Mouse (Mus musculus) stomach, postnatal 0 days (tissue): ENCODE results near the gene Sumf1. TPM values are rescaled to one million over a fixed set of nuclear protein-coding genes. Genes with fewer than 3 reads are reported as not detected.

Experiments used
- ATAC-seq: fragments of 200-750 bp; cut with Nextera tagmentation; 2 replicates; pipeline ENCODE4 v1.8.0; 2017; ENCODE audit not compliant: low FRiP score, low TSS enrichment
- DNase-seq: peaks from one replicate; pipeline ENCODE4 v3.0.0-alpha.2; 2016; ENCODE audit warnings: low spot score
- H3K27ac ChIP-seq: fragments of 300-500 bp; sonication (generic); replicated peaks from 2 replicates; pipeline ENCODE4 v1.5.1; 2014; ENCODE audit warnings: mild to moderate bottlenecking, control low read depth
- H3K27me3 ChIP-seq: fragments of 300-500 bp; sonication (generic); 2 replicates; pipeline ENCODE4 v1.6.1; 2014; ENCODE audit warnings: low read length; ENCODE audit not compliant: control insufficient read depth, insufficient read depth
- H3K36me3 ChIP-seq: fragments of 300-500 bp; sonication (generic); 2 replicates; pipeline ENCODE4 v1.6.1; 2014; ENCODE audit warnings: low read length, mixed read lengths; ENCODE audit not compliant: control insufficient read depth, insufficient read depth
- H3K4me1 ChIP-seq: fragments of 300-500 bp; sonication (generic); replicated peaks from 2 replicates; pipeline ENCODE4 v1.6.1; 2014; ENCODE audit warnings: antibody characterized with exemption; ENCODE audit not compliant: control insufficient read depth, insufficient read depth
- H3K4me2 ChIP-seq: fragments of 300-500 bp; sonication (generic); replicated peaks from 2 replicates; pipeline ENCODE4 v1.6.1; 2014; ENCODE audit warnings: low read depth, mild to moderate bottlenecking, control low read depth, moderate library complexity
- H3K4me3 ChIP-seq: fragments of 300-500 bp; sonication (generic); 2 replicates; pipeline ENCODE4 v1.5.1; 2014; ENCODE audit warnings: low read depth, low read length, control low read depth
- H3K9ac ChIP-seq: fragments of 300-500 bp; sonication (generic); 2 replicates; pipeline ENCODE4 v1.6.1; 2014; ENCODE audit warnings: mild to moderate bottlenecking, low read length, control low read depth, mixed read lengths
- H3K9me3 ChIP-seq: fragments of 300-500 bp; sonication (generic); 2 replicates; pipeline ENCODE4 v1.6.1; 2016; ENCODE audit warnings: low read length; ENCODE audit not compliant: control insufficient read depth
- CTCF ChIP-seq: IDR thresholded peaks from 2 replicates; pipeline ENCODE4 v1.5.1; 2016; ENCODE audit warnings: antibody characterized with exemption, low read depth, mild to moderate bottlenecking, moderate library complexity
- EP300 ChIP-seq: optimal IDR thresholded peaks from 2 replicates; pipeline ENCODE3; 2016; ENCODE audit warnings: antibody characterized with exemption
- WGBS: fragments of 180-500 bp; shearing (Covaris S2); extraction: QIAGEN DNeasy Blood & Tissue Kit; methylation state at CpG from one replicate; pipeline ENCODE4 v1.1.7; 2014; 5-methylcytosine and 5-hydroxymethylcytosine counted together
- polyA plus RNA-seq: library from polyadenylated mRNA; unstranded; fragments of >200 nt; fragmentation: Nextera tagmentation; extraction: Ambion mirVana; gene quantifications from 2 replicates; pipeline ENCODE4 v1.2.1, GENCODE M21; 2015

The Sumf1 gene
- polyA plus RNA-seq, 1 experiment from 2014 or later = 20.0 TPM

DNA sequence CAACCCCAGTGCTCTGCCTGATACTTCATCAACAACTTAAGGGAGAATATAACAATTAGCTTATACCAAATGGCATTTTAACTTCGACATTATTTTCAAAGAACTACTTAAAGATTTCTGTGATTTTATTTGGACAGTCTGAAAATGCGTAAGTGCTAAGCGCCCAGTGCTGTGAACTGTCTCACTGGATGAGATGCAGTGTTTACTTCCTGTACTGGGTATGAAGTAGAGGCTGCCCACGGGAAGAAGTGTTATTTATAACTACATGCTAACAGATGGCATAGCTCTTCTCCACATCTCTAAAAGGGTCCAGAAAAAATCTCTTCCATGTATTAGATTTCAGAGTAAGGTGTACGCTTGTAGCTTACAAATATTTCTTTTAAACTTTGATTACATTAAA lies 54.7 kb downstream of the Sumf1 start:
- WGBS = 76% methylated on average over 5 of the region's 5 CpGs
- no peaks in the 10 kb centered on the region for H3K36me3 ChIP-seq
- H3K27me3 ChIP-seq = no peaks in the 10 kb centered on the region
- no peak overlapping the region for H3K4me3 ChIP-seq
- no peak overlapping the region for H3K9ac ChIP-seq
- TF ChIP-seq CTCF = no peak
- no peak for TF ChIP-seq EP300
- ATAC-seq = no peak
- no peak overlapping the region for H3K27ac ChIP-seq
- H3K9me3 ChIP-seq = no peaks in the 10 kb centered on the region
- H3K4me1 ChIP-seq = no peaks in the 10 kb centered on the region
- DNase-seq = no peak
- no peak overlapping the region for H3K4me2 ChIP-seq

DNA sequence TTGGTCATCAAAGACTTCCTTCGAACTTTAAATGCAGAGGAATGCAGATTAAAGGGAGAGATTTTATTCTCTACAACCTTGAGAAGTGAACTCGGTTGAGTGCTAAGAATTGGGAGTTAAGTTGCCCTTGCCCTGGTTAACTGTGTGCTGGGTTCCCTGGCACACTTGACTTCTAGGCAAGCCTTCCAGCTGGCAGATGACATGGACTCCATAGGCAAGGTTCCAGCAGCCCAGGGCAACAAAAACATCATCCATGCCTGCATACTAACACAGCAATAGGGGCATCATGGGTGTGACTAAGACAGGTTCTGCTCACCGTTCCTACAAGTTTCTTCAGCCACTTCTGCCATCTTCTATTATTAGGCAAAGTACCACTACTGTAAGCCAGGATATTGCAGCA lies 58.8 kb downstream of the Sumf1 start:
- Histone ChIP-seq H3K36me3 (no peaks in the 10 kb centered on the region), H3K4me3 (no peak overlapping the region), H3K9me3 (no peaks in the 10 kb centered on the region), H3K4me2 (no peak overlapping the region), H3K27ac (no peak overlapping the region), H3K27me3 (no peaks in the 10 kb centered on the region), H3K9ac (no peak overlapping the region), H3K4me1 (no peaks in the 10 kb centered on the region)
- ATAC-seq (no peak), DNase-seq (no peak)
- WGBS = 86% methylated on average over 3 of the region's 3 CpGs
- TF ChIP-seq CTCF = no peak
- TF ChIP-seq EP300 = no peak

DNA sequence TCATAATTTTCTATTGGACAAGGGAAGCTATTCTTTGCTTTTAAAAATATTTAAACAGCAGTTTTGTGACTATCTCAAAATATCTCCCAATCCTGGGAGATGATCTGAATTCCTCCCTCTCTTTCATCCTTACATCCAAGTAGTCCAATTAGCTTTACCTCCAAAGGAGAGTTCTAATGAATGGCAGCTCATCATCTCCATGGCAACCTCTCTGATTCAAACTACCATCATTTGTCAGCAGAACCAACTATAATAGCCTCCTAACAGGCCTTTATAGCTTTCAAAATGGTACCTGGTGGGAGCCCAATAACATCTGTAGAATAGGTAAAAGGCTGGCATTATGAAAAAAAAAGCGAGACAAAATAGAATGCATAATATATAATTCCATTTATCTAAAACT lies 59.9 kb downstream of the Sumf1 start:
- Histone ChIP-seq H3K9me3 (no peaks in the 10 kb centered on the region), H3K9ac (no peak overlapping the region), H3K4me1 (no peaks in the 10 kb centered on the region), H3K27ac (no peak overlapping the region), H3K36me3 (no peaks in the 10 kb centered on the region), H3K4me3 (no peak overlapping the region), H3K27me3 (no peaks in the 10 kb centered on the region), H3K4me2 (no peak overlapping the region)
- ATAC-seq (no peak), DNase-seq (no peak)
- 96% methylated on average over 1 of the region's 1 CpGs for WGBS
- no peak for TF ChIP-seq EP300
- TF ChIP-seq CTCF = no peak

DNA sequence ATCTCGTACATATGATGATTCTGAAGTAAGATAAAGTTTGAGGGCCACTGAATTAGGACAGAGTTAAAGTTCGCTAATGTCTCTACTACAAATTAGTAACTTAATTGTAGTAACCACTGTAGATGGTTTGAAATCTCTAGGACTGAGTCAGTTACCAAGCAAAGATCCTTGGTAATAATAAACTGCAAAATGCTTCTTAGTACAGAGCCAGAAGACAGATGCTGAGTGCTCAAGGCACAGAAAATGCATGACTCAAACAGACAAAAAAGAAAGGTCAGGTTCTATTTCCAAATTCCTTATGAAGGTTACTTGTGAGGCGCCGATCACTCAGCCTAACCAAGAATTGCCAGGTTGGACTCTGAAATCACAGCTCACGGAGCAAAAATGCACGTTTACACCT lies 67.5 kb downstream of the Sumf1 start:
- DNase-seq (no peak), ATAC-seq (no peak)
- Histone ChIP-seq H3K4me1 (no peaks in the 10 kb centered on the region), H3K36me3 (no peaks in the 10 kb centered on the region), H3K4me2 (no peak overlapping the region), H3K9me3 (no peaks in the 10 kb centered on the region), H3K27me3 (no peaks in the 10 kb centered on the region), H3K27ac (no peak overlapping the region), H3K4me3 (no peak overlapping the region), H3K9ac (no peak overlapping the region)
- TF ChIP-seq EP300 (no peak), CTCF (no peak)
- 94% methylated on average over 6 of the region's 6 CpGs for WGBS

DNA sequence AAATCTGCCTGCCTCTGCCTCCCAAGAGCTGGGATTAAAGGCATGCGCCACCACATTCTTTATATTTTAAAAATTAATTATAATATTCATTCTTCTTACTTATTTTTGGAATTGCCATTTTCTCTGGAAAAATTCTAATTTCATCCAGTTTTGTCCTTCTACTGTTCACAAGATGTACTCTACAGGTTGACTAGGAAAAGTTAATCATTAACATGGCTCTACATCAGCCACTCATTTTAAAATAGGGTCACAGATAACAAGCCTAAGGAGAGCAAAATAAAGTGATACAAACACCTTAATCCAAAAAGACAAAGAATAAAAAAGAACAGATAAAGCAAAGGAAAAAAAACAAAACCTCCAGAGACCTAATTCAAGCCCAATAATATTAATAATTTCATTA lies 70.4 kb downstream of the Sumf1 start:
- Histone ChIP-seq H3K4me3 (no peak overlapping the region), H3K9ac (no peak overlapping the region), H3K27me3 (no peaks in the 10 kb centered on the region), H3K27ac (no peak overlapping the region), H3K9me3 (no peaks in the 10 kb centered on the region), H3K4me1 (no peaks in the 10 kb centered on the region), H3K4me2 (no peak overlapping the region), H3K36me3 (no peaks in the 10 kb centered on the region)
- ATAC-seq = no peak
- no peak for DNase-seq
- TF ChIP-seq EP300 = no peak
- no peak for TF ChIP-seq CTCF
- 94% methylated on average over 1 of the region's 1 CpGs for WGBS

DNA sequence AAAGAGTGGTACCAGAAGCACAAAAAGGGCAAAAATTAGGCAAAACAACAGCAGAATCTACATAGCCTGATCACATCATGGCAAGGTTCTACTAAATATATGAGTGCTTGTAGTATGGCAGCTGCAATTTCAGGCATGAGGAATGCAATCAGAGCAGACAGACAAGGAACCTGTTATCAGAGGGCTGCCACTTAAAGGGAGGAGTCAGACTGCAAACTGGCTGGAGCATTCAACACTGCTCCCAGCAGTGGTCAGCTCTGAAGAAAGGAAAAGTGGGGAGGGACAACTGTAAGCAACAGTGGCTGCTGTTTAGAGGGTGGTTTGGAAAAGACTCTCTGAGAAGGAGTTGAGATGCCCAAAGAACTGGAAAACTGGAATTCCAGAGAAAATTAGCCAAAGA lies 73.7 kb downstream of the Sumf1 start:
- H3K9me3 ChIP-seq = no peaks in the 10 kb centered on the region
- no peak for ATAC-seq

More for the DNA sequence above, 73.7 kb downstream of the Sumf1 start:
- TF ChIP-seq CTCF (no peak), EP300 (no peak)
- no peak overlapping the region for H3K4me2 ChIP-seq
- H3K27ac ChIP-seq = no peak overlapping the region
- H3K9ac ChIP-seq = no peak overlapping the region
- H3K36me3 ChIP-seq = no peaks in the 10 kb centered on the region
- H3K27me3 ChIP-seq = no peaks in the 10 kb centered on the region
- no peak for DNase-seq
- no peaks in the 10 kb centered on the region for H3K4me1 ChIP-seq
- no peak overlapping the region for H3K4me3 ChIP-seq
